Mouse (Mus musculus) erythroblast, embryonic 14.5 days (primary cell): ENCODE results near the gene Zfp366.

ENCODE experiments used
- GATA1 ChIP-seq: IDR thresholded peaks from 2 replicates; pipeline ENCODE4 v1.6.1; 2012; ENCODE audit warnings: low read length, inconsistent platforms, mixed read lengths
- TAL1 ChIP-seq: IDR thresholded peaks from 3 replicates; pipeline ENCODE4 v1.6.1; 2012; ENCODE audit warnings: low read length, inconsistent platforms, mixed read lengths

- TF ChIP-seq GATA1 (no peak), TAL1 (no peak)
Observed at GRCm38 (mm10) chr13:99263159-99263783, 78.6 kb downstream of the Zfp366 start.
